Mouse (Mus musculus) spleen, postnatal 36 days (tissue): ENCODE measurements at regions not wholly inside any gene's neighbourhood (a gene's known extent, or its start where the extent isn't known, plus 50 kb on each side); places are given as distances from the start of the nearest gene placed in this dataset.

Experiments
- DNase-seq, 2 experiments: peaks; one replicate each; pipeline ENCODE4 v3.0.0; 2022; ENCODE audit warnings: low spot score in 2 of 2, mixed read lengths in 1 of 2

DNA sequence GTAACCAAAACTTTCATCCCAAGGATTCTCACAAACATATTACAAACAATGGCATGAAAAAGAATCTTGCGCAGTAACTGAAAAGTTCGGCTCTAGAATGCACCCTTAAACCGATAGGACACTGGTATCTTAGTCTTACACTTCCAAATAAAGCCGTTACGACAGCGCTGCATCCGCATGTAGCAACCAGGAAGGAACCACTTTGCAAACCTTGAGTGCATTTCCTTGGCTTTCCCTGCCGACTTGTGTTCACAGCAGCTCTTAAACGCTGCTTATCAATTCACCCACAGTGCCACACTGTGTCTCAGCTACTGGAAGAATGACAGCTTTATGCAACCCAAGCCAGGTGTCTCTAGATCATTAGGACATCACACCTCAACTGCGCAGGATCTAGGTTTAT lies 202.3 kb upstream of the Arid1b start:
- no peak for DNase-seq

DNA sequence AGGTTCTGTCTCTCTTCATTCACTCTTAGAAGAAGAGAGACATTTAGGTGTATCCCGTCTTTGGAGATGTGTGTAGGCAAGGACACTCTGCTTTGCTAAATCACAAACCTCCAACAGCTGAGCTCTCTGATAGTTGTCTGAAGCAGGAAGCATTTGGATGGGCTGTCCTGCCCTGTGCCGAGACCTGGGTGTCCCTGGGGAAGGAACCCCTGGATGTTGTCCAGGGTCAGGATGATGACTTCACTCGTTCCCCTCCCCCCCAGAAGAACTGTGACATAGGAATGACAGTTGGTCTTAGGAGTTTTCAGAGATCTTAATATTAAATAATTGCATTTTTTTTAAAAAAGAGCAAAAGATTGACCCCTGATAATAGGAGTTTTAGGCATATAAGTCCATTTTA lies 197.9 kb upstream of the Arid1b start:
- no peak for DNase-seq

DNA sequence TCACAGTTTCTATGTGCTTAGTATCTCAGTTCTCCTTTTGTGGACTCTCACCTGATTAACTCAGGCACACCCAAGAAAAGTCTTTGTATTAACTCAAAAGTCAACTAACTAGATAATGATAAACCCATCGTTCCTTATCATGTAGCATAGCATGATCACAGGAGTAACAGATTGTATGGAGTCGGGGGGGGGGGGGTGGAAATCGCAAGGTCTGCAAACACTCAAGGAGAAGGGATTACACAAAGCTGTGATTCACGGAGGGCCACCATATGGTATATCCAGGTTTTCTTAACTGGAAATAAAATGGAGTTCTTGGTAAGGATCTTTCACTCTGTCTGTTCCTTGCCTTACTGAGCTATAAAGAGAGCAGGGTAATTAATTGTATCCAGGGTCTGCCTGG lies 190.1 kb upstream of the Arid1b start:
- no peak for DNase-seq

DNA sequence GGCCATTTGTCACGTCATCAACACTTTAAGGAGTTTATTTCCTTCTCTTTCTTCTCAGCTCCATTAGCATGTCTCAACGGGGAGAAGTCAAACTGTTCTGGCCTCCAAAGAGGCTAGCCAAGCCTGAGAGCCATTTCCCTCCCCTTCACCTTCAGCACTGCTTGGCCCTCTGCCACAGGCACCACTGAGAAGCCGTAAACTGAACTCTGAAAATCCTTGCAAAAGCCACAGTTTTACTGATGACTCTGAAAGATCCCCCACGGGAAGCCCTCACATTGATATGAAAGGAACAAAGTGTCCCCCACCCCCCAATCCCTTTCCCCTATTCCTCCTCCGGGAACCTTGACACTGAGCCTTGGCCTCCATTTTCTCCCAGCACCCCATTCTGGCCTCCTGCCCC lies 188.1 kb upstream of the Arid1b start:
- no peak for DNase-seq

DNA sequence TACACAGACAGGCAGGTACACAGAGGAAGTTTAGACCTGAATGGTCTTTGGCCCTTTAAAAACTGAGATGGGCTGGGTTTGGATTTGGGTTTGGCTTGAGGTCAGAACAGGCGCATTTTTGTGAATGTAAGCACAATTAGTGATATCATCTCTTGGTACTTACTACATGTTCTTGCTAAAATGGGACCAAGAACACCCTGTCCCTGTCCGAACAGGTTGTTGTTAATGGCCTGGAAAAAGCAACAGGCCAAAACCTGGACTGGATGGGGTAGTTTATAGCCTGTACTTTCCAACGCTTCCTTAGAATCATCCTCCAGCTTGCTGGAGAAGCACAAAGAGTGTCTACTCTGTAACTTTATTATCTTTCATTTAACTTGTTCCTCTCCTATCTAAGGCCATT lies 185.2 kb upstream of the Arid1b start:
- DNase-seq, result no peak

DNA sequence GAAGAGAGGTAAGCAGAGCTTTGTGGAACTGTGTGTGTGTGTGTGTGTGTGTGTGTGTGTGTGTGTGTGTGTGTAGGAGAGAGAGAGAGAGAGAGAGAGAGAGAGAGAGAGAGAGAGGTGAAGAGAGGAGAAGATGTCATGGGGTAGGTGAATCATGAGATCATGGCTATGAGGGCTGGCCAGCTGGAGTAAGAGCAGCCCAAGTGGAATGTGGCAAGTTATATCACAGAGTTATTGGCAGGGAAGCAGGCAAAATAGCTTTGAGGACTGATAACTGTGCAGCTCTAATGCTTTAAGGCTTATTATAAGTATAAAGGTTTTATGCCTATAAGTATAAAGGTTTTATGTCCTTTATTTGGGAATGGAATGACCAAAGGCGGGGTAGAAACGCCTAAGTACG lies 180.9 kb upstream of the Arid1b start:
- no peak for DNase-seq

DNA sequence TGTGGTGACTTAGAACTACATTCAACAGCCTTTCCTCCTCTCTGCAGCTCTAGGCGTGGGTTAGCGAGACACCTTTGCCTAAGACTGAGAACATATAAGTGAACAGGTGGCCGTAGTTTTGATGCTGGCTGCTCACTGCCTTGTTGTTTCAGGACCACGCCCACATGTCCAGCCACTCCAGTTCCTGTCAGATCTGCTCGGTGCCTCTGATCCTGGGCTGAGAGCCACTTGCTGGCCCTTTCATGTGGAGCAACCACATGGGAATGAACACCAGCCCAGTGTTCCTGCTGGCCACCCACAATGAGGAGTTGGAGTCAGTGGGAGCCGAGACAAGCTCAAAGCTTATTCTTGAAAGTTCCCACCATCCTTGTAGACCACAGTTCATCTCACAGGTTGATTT lies 180.5 kb upstream of the Arid1b start:
- no peak for DNase-seq

DNA sequence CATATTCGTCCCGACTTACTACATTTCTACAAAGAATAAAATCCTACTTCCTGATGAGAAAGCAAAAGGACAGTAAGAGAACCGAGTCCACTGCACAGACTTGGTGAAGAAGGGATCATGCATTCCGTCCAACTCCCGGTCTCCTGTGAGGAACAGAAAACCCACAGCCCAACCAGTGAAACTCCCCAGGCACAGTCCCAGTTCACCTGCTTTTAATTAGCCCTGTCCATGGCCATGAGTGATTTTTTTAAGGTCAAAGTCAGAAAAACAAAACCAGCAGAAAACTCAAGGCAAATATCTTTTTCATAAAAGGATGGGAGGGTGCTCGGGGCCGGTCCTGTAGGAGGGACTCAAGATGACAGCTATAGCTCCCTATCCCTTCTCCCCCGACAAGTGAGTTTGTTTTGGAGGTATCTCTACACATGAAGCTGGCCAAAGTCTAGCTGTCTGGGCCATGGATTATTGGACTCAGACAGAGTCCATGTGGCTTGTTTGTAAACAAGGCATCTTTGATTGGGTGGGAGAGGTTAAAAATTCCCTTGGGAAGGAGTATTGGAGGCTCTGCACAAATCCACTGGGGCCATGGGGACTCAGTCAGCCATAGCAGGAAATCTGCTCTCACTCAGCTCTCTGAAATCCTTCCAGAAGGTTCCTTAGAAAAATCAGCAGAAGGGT lies 168.8 kb upstream of the Arid1b start:
- no peak for DNase-seq

DNA sequence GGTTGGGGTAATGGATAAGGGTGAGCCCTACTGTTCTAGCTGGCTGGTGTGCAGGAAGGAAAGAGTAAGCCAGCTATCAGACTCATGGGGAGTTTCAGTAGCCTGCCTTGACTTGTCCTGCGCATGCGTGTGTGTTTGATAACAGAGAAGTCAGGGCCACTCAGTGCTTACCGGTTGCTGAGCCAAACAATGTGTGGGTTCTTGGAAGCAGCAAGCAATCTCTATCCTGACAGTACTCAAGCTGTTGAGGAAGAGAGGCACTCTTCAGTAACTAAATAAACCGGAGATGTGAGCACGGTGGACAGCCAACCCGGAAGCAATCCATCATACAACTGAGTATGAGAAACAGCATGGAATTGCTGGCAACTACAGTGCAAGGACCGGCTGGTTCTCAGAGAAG lies 160.1 kb upstream of the Arid1b start:
- DNase-seq, result no peak

DNA sequence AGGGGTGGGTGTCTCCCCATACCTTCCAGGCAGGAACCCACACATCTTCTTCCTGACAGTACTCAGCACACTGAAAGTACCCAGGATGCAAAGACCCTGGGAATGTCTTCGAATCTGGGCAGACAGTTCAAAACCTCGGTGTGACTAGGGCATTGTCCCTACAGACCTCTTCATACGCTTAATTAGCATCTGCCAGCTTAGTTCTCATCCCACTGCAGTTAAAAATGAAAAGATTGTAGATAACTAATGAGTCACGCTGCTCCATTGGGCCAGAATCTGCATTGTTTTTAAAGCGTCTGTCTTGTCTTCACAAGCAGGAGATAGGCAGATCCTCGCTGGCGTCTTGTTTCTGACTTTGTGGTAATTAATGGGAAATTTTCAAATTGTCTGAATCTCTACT lies 159.6 kb upstream of the Arid1b start:
- DNase-seq, result no peak

DNA sequence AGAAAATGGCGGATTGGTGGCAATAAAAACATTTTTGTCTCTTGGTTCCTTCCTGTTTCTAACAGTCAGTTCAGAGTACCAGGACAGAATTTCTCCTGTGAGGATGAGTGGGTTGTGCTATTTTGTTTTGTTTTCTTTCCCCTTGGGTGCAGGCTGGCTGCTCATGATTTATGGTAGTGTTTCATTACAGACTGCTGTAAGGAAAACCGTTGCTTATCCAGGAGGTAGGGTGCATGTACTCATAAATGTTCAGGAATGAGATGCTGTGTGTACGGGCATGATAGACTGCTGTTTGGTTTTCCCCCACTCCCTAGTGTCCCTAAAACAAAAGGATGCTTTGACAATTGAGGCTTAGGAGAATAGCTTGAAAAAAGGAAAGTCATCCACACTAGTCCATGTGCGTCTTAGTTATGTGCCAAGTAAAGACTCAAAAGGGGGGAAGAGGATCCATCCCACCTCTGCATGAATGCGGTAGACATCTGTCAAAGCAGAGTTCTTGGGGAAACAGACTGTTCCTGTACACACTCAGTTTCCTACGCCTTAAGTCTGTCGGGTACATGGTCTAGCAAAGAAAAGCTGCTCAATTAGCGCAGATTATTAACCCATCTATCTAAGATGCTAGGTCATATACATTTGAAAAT lies 158.9 kb upstream of the Arid1b start:
- no peak for DNase-seq

DNA sequence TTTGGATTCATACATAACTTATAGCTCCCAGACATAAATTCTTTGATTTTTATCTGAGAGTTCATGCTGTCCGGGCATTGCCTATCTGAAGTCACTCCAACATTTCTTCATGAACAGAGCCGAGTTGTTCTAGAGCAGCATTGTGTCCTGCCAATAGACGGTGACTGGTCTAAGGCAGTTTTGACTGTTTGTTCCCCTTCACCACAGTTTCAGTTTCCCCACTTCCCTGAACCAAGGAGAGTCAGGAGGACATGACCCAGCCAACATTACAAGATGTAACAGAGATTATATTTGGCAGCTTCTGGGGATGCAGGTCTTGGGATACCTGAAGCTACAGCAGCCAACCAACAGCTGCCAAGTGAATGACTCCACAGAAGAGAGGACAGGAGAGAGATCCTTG lies 154.0 kb upstream of the Arid1b start:
- DNase-seq, result peak in 1 of 2 experiments; percentile 3

DNA sequence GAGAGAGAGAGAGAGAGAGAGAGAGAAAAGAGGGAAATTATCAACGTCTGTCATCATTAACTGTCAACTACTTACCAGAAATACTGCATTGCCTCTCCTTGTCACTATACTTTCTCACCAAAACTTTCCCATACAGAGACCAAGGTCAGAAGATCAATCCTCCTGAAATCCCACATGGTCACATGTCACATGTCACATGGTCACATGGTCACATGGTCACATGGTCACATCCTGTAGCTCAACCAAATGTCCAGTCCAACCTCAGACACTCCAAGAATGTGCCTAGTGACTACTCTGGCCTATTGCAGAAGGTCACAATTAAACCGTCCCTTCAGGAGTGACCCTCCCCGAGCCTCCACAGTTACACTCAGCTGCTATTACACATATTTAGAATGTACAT lies 135.8 kb upstream of the Arid1b start:
- DNase-seq, result no peak

DNA sequence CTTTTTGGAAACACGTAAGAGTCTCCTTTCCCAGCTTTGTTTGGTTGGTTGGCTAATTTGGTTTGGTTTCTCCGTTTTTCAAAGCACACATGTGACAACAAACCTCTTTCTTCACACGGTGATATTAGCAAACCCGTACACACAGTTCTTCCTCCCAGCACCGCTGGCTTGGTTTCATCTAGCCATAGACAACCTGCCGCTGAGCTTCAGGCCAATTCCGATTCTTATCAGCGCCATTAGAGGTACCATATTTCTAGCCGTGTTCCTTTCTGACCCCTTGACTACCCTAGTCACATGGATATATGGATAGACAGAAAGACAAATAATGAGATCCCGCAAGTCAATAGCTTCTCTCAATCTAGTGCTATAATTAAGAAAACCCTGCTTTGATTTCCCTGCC lies 129.2 kb upstream of the Arid1b start:
- no peak for DNase-seq

DNA sequence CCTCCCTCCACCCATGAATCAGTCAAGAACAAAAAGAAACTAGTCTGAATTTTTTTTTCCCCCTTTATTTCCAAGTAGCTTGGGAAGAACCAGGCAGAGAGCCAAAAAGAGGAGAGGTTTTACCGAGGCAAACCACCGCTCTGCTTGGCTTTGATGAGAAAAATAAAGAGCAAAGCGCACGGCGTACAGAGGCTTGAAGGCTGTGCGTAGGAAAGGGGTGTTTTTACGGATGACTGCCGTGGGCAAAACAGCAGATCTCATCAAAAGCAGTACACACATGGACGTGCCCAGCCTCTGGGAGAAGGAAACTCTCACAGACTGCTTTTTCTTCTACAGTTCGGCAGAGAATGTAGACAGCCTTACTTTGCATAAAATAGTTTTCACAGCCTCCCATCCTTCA lies 128.5 kb upstream of the Arid1b start:
- no peak for DNase-seq

DNA sequence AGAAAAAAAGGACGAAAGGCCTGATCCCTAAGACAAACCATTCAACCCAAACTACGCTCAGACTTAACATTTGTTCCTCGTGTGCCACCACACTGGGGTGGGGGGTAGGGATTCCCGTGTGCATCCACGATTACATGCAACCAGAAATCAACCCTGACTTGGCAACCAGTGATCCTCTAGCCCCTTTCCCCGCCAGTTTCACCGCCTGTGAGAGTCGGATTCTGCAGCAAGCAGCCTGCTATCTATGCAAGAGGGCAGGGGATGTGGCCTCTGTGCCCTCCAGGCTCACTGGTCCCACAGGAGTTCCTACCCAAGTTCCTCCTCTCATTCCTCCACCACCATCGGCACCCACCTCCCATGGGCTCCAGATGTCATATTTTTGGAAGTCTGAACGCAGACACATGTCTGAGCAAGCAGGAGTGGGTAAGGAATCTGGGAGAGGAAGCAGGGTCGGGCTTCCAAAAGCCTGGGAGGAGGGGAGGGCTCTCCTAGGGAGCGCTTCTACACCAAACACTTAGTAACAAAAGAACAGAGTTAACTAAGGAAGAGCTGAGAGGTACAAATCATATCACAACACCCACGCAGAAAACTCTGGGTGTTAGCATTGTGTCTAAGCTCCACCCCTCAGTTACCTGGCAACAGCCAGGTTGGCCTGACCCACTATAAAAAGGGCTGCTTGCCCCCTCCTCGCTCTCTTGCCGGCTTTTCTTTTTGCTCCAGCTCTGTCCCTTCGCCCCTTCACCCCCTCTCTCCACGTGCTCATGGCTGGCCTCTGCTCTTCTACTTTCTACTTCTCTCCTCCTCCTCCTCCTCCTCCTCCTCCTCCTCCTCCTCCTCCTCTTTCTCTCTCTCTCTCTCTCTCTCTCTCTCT lies 127.9 kb upstream of the Arid1b start:
- DNase-seq, result no peak

DNA sequence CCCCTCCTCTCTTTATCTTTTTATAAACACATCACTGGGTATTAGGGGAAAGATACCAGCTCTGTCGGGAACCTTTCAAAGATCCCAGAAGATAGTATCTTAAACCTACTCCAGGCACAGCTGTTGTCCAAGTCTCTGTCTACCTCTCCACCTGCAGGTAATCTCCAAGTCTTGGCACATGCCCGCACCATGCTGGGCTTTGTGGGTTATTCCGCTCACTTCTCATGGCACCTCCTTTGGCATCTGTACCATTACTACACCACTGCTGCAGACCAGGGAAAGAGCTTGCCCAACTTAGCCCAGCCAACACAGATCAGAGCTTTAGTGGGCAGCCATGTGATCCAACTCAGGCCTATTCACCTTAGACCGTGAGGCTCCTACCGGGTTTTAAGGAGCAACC lies 127.0 kb upstream of the Arid1b start:
- DNase-seq, result no peak

DNA sequence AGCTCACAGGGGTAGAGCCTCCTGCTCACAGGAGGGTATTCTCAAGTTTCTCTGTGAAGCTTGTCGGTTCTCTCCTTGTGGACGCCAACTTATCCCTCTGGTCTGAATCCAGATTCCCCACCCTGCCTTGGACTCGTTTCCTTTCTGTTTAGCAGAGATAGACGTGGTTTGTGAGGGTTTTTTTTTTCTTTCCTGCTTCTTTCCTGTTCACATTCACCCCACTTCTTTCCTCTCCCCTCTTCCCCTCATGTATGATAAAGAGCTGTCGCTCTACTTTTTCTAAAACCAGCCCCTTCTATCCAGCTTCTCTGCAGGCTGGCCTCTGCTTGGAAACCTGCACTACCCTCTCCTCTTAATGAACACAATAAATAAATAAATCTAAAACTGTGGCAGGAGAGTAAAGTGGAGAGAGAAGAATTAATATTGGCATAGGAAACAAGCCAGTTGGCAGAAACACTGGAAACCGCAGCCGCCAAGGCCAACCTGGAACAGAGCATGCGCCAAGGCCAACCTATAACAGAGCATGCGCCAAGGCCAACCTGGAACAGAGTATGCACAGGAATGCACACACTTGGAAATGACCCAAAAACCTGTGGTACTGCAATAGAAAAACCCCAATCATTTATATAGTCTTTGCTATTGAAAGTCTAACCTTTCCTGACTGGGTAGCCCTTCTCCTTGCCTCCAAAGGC lies 126.2 kb upstream of the Arid1b start:
- DNase-seq, result no peak

DNA sequence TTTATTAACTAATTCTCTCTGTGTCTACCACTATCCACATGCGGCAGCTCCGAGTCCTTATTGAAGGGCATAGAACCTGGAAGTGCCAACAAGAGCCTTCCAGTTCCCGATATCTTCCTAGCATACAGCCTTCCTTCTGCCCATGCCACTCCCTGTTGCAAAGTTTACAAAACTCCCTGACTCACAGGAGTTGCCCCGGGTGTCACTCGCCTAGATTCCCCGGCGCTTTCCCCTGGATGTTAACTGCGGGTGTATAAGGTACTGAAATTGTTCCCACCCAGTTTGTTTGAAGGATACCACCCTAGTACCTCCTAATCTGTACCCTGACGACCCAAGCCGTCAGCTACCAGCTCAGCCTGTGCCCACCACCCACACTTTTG lies 125.7 kb upstream of the Arid1b start:
- no peak for DNase-seq

DNA sequence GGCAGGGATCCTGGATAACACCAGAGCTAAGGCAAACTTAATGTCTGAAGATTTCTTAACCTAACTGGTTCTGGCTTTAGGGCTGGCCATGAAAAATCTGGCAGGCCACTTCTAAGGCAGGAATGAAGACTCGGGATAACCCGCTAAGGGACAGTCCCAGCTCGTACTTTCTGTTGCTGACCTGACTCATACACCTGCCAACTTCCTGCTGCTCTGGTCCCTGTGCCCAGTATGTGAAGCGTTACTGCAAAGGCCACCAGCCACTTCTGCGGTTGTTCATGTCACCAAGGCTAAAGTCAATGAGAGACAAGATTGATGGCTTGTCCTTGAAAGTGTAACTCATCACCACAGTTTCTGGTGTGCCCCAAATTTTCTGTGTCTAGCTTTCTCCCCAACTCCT lies 125.3 kb upstream of the Arid1b start:
- no peak for DNase-seq

DNA sequence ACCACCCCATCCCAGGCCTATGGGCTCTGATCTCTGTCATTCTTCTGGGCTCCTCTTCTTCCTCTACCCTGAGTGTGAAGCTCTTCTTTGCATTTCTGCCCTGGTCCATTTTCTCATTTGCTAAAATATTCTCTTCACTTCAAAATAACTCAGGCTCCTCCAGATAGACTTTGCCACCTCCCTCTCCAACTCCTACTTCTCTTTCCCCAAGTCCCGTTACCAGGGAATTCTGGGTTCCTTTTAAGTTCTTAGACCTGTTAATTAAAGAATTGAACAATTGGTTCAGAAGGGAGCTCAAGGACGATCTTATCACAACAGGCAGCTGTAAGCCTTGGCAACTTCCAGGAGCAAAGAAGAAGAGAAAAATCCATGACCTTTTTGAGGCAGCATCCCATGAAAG lies 122.9 kb upstream of the Arid1b start:
- no peak for DNase-seq

DNA sequence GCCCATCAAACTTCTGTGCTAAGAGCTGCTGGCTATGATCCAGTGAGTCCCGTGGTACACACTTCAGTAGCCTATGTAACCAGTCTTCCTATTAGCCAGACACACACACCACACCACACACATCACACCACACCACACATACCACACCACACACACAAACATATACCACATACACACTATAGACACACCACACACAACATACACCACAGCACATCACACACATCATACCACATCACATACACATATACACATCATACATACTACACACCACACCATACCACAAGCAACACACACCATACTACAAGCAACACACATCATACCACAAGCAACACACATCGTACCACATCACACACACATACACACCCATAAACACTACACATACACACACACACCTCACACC lies 119.7 kb upstream of the Arid1b start:
- no peak for DNase-seq
